Mouse (Mus musculus) hindbrain, postnatal 0 days (tissue): Measurements from ENCODE around the gene Atp2a3. TPM values are rescaled to one million over a fixed set of nuclear protein-coding genes. Genes with fewer than 3 reads are reported as not detected.

Experiments used
- ATAC-seq: fragments of 200-750 bp; cut with Nextera tagmentation; 2 replicates; pipeline ENCODE4 v1.8.0; 2017; ENCODE audit warnings: mild to moderate bottlenecking, moderate TSS enrichment, moderate library complexity
- DNase-seq: peaks from one replicate; pipeline ENCODE4 v3.0.0-alpha.2; 2015; ENCODE audit warnings: low spot score
- H3K27ac ChIP-seq: fragments of 300-500 bp; sonication (generic); 2 replicates; pipeline ENCODE4 v1.5.1; 2014; ENCODE audit warnings: mild to moderate bottlenecking
- H3K27me3 ChIP-seq: fragments of 300-500 bp; sonication (generic); 2 replicates; pipeline ENCODE4 v1.6.1; 2014; ENCODE audit warnings: low read length, mixed read lengths; ENCODE audit not compliant: insufficient read depth
- H3K36me3 ChIP-seq: fragments of 300-500 bp; sonication (generic); 2 replicates; pipeline ENCODE4 v1.6.1; 2014; ENCODE audit warnings: low read length, mixed read lengths; ENCODE audit not compliant: insufficient read depth
- H3K4me1 ChIP-seq: fragments of 300-500 bp; sonication (generic); 2 replicates; pipeline ENCODE4 v1.6.1; 2014; ENCODE audit warnings: antibody characterized with exemption, low read length, mixed read lengths; ENCODE audit not compliant: insufficient read depth
- H3K4me2 ChIP-seq: fragments of 300-500 bp; sonication (generic); 2 replicates; pipeline ENCODE4 v1.6.1; 2014; ENCODE audit warnings: low read depth, mild to moderate bottlenecking, low read length, moderate library complexity, mixed read lengths
- H3K4me3 ChIP-seq: fragments of 300-500 bp; sonication (generic); 2 replicates; pipeline ENCODE4 v1.5.1; 2014; ENCODE audit warnings: low read length
- H3K9ac ChIP-seq: fragments of 300-500 bp; sonication (generic); replicated peaks from 2 replicates; pipeline ENCODE4 v1.6.1; 2014; ENCODE audit warnings: mild to moderate bottlenecking, low read length, moderate library complexity, mixed read lengths
- H3K9me3 ChIP-seq: fragments of 300-500 bp; sonication (generic); 2 replicates; pipeline ENCODE4 v1.6.1; 2016; ENCODE audit warnings: low read length, mixed read lengths
- CTCF ChIP-seq: IDR thresholded peaks from 2 replicates; pipeline ENCODE4 v1.5.1; 2016; ENCODE audit warnings: antibody characterized with exemption, control low read depth, low read depth
- WGBS: fragments of 180-500 bp; shearing (Covaris S2); extraction: QIAGEN DNeasy Blood & Tissue Kit; methylation state at CpG from one replicate; pipeline ENCODE4 v1.1.7; 2014; 5-methylcytosine and 5-hydroxymethylcytosine counted together
- polyA plus RNA-seq: library from polyadenylated mRNA; unstranded; fragments of >200 nt; fragmentation: Nextera tagmentation; extraction: Ambion mirVana; gene quantifications from 2 replicates; pipeline ENCODE4 v1.2.1, GENCODE M21; 2015
- total RNA-seq: library from RNA; depleted of rRNA; stranded (reverse); fragments of >200 nt; gene quantifications from 2 replicates; pipeline ENCODE4 v1.2.3, GENCODE M21; 2014

Gene Atp2a3
- total and polyA plus RNA-seq, 2 experiments from 2014 or later, result 2.4 TPM

DNA sequence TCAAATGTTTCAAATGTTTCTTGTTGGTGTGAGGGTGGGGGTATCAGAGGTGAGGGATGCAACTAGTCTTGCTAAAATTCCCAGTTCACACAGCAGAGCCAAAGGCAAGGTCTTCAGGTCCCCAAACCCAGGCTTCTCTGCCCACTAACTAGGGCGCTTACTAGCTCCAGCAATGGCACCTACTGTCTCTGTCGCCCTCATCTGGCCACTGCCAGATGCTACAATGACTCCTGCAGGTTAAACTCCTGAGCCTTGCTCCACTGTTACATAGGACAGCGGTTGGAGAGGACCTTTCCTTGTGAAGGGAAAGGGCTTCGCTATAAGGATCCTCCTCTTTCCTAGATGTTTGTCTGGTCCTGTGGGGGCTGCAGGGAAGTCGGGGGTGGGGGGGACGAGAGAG lies 40.1 kb downstream of the Atp2a3 start:
- ATAC-seq (peak; percentile 62), DNase-seq (peak; percentile 81)
- no peak overlapping the region for H3K27ac ChIP-seq
- H3K4me2 ChIP-seq, result no peak overlapping the region
- H3K36me3 ChIP-seq, result no peaks in the 10 kb centered on the region
- 13% methylated on average over 6 of the region's 6 CpGs for WGBS
- H3K4me1 ChIP-seq, result no peaks in the 10 kb centered on the region
- no peaks in the 10 kb centered on the region for H3K9me3 ChIP-seq
- H3K9ac ChIP-seq, result no peak overlapping the region
- H3K27me3 ChIP-seq, result no peaks in the 10 kb centered on the region
- H3K4me3 ChIP-seq, result no peak overlapping the region
- TF ChIP-seq CTCF, result peak; percentile 92

DNA sequence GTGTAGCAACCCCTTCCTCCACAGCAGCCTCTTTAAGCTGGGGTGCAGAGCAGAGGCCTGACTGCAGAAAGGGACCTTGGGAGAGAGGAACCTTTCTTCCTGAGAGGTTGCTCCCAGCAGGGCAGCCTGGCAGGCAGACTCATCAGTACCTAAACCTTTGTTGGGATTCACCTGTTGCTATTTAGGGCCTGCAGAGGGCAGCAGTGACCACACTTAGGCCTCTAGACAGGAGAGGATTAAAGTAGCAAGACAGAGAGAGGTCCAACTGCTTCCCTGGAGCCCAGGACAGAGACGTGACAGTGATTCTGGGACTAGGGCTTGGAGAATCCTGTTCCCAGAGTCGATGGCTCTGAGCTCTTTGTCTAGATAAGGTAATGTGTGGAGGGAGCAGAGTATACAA lies 45.4 kb downstream of the Atp2a3 start:
- DNase-seq, result peak; percentile 83

DNA sequence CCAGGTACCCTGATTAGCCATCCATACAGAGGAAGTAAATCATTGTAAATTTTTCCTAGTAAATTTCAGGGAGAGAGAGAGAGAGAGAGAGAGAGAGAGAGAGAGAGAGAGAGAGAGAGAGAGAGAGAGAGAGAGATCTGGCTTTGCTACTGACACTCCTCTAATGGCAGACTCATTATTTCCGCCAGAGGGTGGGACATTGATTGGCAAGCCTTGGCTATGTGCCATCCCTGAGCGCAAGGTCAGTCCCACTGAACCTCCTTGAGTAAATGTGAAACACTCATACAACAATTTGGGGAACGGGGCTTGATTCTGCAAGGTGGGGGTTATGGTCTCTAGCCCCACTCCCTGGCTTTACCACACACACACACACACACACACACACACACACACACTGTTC lies 46.1 kb downstream of the Atp2a3 start:
- ATAC-seq (no peak), DNase-seq (no peak)
- Histone ChIP-seq H3K4me2 (no peak overlapping the region), H3K27me3 (no peaks in the 10 kb centered on the region), H3K27ac (no peak overlapping the region), H3K36me3 (no peaks in the 10 kb centered on the region), H3K9me3 (no peaks in the 10 kb centered on the region), H3K4me3 (no peak overlapping the region), H3K4me1 (no peaks in the 10 kb centered on the region), H3K9ac (no peak overlapping the region)
- TF ChIP-seq CTCF, result no peak
- 48% methylated on average over 3 of the region's 3 CpGs for WGBS

More for the DNA sequence above, 45.4 kb downstream of the Atp2a3 start:
- no peaks in the 10 kb centered on the region for H3K27me3 ChIP-seq
- no peaks in the 10 kb centered on the region for H3K4me1 ChIP-seq
- H3K9me3 ChIP-seq, result no peaks in the 10 kb centered on the region
- H3K27ac ChIP-seq, result no peak overlapping the region
- H3K36me3 ChIP-seq, result no peaks in the 10 kb centered on the region
- WGBS, result 2% methylated on average over 2 of the region's 2 CpGs
- H3K4me2 ChIP-seq, result no peak overlapping the region
- peak; percentile 84 for TF ChIP-seq CTCF
- no peak overlapping the region for H3K4me3 ChIP-seq
- H3K9ac ChIP-seq, result no peak overlapping the region
- ATAC-seq, result peak; percentile 70; the same call in 1 of the 2 replicates

DNA sequence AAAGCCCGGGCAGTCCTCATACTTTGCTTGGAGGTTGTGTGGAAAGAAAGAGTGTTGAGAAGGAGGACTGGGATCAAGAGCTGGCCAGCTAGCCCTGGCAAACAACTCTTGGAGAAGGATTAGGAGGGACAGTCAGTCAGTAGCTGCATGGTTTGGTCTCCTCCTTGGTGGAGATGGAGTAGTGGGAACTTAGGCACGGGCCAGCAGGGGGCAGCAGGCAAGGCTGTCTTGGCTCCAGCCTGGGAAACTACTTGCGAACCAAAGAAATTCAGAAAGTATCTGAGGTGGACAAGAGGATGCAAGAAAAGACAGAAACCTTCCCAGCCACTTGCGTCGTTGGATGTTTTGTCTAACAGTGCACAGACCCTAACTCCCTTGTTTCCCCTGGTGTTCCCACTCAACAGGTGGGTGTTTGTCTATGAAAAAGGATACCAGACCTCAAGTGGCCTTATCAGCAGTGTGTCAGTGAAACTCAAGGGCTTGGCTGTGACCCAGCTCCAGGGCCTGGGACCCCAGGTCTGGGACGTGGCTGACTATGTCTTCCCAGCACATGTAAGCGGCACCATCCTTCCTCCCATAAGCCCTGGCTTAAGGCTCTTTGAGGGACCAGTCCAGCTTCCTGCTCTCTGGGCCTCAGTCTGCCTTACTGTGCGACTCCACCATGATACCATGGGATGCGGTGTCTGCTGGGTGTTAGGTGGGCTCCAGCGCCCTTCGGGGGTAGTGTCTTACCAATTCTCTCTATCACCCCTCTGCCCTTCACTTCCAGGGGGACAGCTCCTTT lies 46.9 kb downstream of the Atp2a3 start:
- ATAC-seq (no peak), DNase-seq (peak; percentile 68)
- H3K9me3 ChIP-seq, result no peaks in the 10 kb centered on the region
- no peak overlapping the region for H3K4me2 ChIP-seq
- H3K4me3 ChIP-seq, result no peak overlapping the region
- peak; percentile 82 for TF ChIP-seq CTCF
- H3K36me3 ChIP-seq, result no peaks in the 10 kb centered on the region
- WGBS, result 68% methylated on average over 11 of the region's 11 CpGs
- H3K9ac ChIP-seq, result no peak overlapping the region
- no peaks in the 10 kb centered on the region for H3K27me3 ChIP-seq
- H3K27ac ChIP-seq, result no peak overlapping the region
- no peaks in the 10 kb centered on the region for H3K4me1 ChIP-seq

GRCm38 (mm10) chr11:73008826-73009225 lies 47.9 kb downstream of the Atp2a3 start:
- Histone ChIP-seq H3K36me3 (no peaks in the 10 kb centered on the region), H3K27ac (no peak overlapping the region), H3K27me3 (no peaks in the 10 kb centered on the region), H3K9me3 (no peaks in the 10 kb centered on the region), H3K4me3 (no peak overlapping the region), H3K4me2 (no peak overlapping the region), H3K9ac (no peak overlapping the region), H3K4me1 (no peaks in the 10 kb centered on the region)
- TF ChIP-seq CTCF, result no peak
- 61% methylated on average over 2 of the region's 2 CpGs for WGBS
- ATAC-seq (no peak), DNase-seq (no peak)

DNA sequence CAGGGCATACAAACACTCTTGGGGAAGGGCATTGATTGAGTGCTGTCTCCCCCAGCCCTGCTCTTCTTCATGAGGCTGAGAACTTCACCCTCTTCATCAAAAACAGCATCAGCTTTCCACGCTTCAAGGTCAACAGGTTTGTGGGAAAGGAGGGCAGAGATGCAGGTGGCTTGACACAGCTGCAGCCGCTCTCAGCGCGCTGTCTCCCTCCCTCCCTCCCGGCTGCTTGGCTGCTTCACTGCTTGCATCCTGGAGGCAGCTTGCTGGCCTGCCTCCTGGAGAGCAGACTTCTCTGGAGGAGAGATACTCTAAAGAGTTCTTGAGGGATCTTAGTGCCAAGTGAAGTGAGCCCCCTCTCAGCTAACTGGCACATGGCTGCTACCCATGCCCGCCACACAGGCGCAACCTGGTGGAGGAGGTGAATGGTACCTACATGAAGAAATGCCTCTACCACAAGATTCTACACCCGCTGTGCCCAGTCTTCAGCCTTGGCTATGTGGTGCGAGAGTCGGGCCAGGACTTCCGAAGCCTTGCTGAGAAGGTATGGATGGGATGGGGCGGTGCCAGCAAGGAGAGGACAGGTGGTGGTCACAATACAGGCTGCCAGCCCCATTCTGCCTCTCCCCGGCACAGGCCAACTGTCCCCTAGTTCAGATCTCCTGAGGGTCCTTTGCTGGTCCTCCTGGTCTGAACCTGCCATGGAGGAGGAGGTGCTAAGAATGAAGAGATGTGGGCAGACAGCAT lies 48.7 kb downstream of the Atp2a3 start:
- H3K9ac ChIP-seq, result no peak overlapping the region
- H3K4me1 ChIP-seq, result peaks cover under 1% of the 10 kb centered on the region; the same call in 1 of the 2 replicates
- no peak overlapping the region for H3K4me2 ChIP-seq
- no peak for DNase-seq
- no peak for ATAC-seq
- H3K9me3 ChIP-seq, result no peaks in the 10 kb centered on the region
- TF ChIP-seq CTCF, result no peak
- WGBS, result 40% methylated on average over 13 of the region's 13 CpGs
- no peaks in the 10 kb centered on the region for H3K36me3 ChIP-seq
- no peak overlapping the region for H3K27ac ChIP-seq
- no peaks in the 10 kb centered on the region for H3K27me3 ChIP-seq
- no peak overlapping the region for H3K4me3 ChIP-seq
